Comparison of ENCODE assay signal across 8 mouse cellular contexts in the genomic region with DNA sequence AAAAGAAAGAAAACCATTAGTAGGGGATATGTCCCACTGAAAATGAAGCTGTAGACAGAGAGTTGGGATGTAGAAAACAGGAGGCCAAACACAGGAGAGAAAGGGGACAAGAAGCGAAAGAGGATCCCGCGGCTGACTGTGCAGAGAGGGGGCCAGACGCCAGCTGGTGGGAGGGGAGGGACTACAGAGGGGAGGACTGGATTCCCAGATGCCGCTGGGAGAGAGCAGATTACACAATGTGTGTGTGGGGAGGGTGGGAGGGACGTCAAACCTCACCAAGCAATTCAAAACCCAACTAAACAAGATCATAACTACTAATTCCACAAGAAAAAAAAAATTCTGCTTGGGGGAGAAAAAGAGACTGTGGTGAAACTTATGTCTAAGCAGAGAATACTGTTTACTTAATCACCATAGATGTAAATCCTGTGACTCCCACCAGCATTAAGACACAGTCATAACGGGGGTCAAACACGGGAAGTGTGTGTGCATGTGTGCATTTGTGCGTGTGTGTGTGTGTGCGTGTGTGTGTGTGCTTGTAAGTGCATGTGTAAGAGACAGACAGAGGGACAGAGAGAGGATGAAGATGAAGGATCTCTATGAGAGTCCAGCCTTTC. TPM values are rescaled to one million over a fixed set of nuclear protein-coding genes. Genes with fewer than 3 reads are reported as not detected.
DNase-seq lines count a peak whose midpoint lies in the region; ATAC-seq and TF ChIP-seq lines count a peak whose summit lies in the region.
"Had no signal": no experiment of that assay in that cellular context is flagged by ENCODE, and none has a peak within 500 bp of the region (broad histone marks: within the 10 kb centered on the region; RNA-seq: fewer than 3 reads in every experiment).

No protein-coding gene starts in this region.

- no peaks in the 10 kb centered on the region for H3K27me3 ChIP-seq in hindbrain, embryonic 16.5 days (replicated peaks; ENCODE audit: control insufficient read depth, insufficient read depth, low read length)
- H3K27me3 ChIP-seq in limb, embryonic 14.5 days (ENCODE audit: control insufficient read depth, insufficient read depth, low read length): no peaks in the 10 kb centered on the region

- TF ChIP-seq POLR2A in limb, embryonic 14.5 days (IDR thresholded peaks at IDR 0.05; ENCODE audit: borderline replicate concordance, extremely low read depth, insufficient read depth, insufficient read length): no peak

- H3K4me3 ChIP-seq in hindbrain, embryonic 16.5 days (ENCODE audit: low read length): no peak overlapping the region
- H3K4me3 ChIP-seq in limb, embryonic 14.5 days (replicated peaks; ENCODE audit: low read length): no peak overlapping the region

- H3K36me3 ChIP-seq in hindbrain, embryonic 16.5 days (ENCODE audit: control insufficient read depth, insufficient read depth, low read length): no peaks in the 10 kb centered on the region
- H3K36me3 ChIP-seq in limb, embryonic 14.5 days (ENCODE audit: control insufficient read depth, insufficient read depth, low read length): no peaks in the 10 kb centered on the region

- DNase-seq in Muller cell, postnatal 12 days (ENCODE audit: inconsistent ontology term): peak; percentile 73
- DNase-seq in adrenal gland, adult 8-10 months: peak; percentile 21
- DNase-seq in gastrocnemius, postnatal 14 days: peak; percentile 93
- peak; percentile 70 for DNase-seq in limb, embryonic 14.5 days (ENCODE audit: low spot score)
- DNase-seq in ovary, adult 18-20 months (ENCODE audit: low spot score): peak; percentile 60
- DNase-seq in spleen, postnatal 36 days (ENCODE audit: low spot score in 2 of 2): no peak

- no peak overlapping the region for H3K27ac ChIP-seq in hindbrain, embryonic 16.5 days (ENCODE audit: low read depth, low read length)
- H3K27ac ChIP-seq in limb, embryonic 14.5 days (replicated peaks; ENCODE audit: low read depth, low read length): peak overlapping the region; percentile 52
- H3K27ac ChIP-seq: liver, embryonic 14.5 days had no signal

- 31% methylated on average over 10 of the region's 10 CpGs for WGBS in hindbrain, embryonic 16.5 days
- WGBS in limb, embryonic 14.5 days: 27% methylated on average over 10 of the region's 10 CpGs

- no peak overlapping the region for H3K4me2 ChIP-seq in hindbrain, embryonic 16.5 days (ENCODE audit: low read length)
- H3K4me2 ChIP-seq in limb, embryonic 14.5 days (replicated peaks; ENCODE audit: low read depth, low read length, severe bottlenecking): 0 out of 2 replicates have a peak overlapping the region, but pooled peaks have one; percentile 10

- H3K9me3 ChIP-seq in hindbrain, embryonic 16.5 days (ENCODE audit: control insufficient read depth, low read length): no peaks in the 10 kb centered on the region
- H3K9me3 ChIP-seq in limb, embryonic 14.5 days (ENCODE audit: control insufficient read depth, low read length): 0 out of 2 replicates have a peak, but pooled peaks cover 2% of the 10 kb centered on the region

- H3K4me1 ChIP-seq in hindbrain, embryonic 16.5 days (ENCODE audit: control insufficient read depth, insufficient read depth, low read depth, low read length): no peaks in the 10 kb centered on the region; the same call in 1 of the 2 replicates
- H3K4me1 ChIP-seq in limb, embryonic 14.5 days (ENCODE audit: control insufficient read depth, insufficient read depth, low read length): peaks cover 20% of the 10 kb centered on the region

- 0 out of 2 replicates have a peak, but pooled peaks have one; percentile 42 for ATAC-seq in hindbrain, embryonic 16.5 days
- peak; percentile 79 for ATAC-seq in limb, embryonic 14.5 days (ENCODE audit: low FRiP score, low read depth)

- intact Hi-C loops in gastrocnemius, postnatal 14 days (cut with DNase I; ENCODE audit: low total_unique reads): no loop called here

- no peak overlapping the region for H3K9ac ChIP-seq in hindbrain, embryonic 16.5 days (ENCODE audit: low read depth, low read length)
- H3K9ac ChIP-seq in limb, embryonic 14.5 days (ENCODE audit: low read depth, low read length, severe bottlenecking): no peak overlapping the region; the same call in 1 of the 2 replicates
- H3K9ac ChIP-seq: liver, embryonic 14.5 days had no signal

RNA-seq across cellular contexts. Expression of a gene that starts 26.8 kb away (rescaled TPM):
- total RNA-seq in adrenal gland, adult 8-10 months (2022): 10 to 100 TPM; 17.8 to 25.0 (median 21.1) TPM
- 10 to 100 TPM; 45.2 to 45.5 TPM for total RNA-seq in gastrocnemius, postnatal 14 days (2021)
- 10.1 and 17.2 TPM in 2 replicates for polyA plus RNA-seq in hindbrain, embryonic 16.5 days (2015; fragmentation: Nextera tagmentation; extraction: Ambion mirVana)
- polyA plus RNA-seq in limb, embryonic 14.5 days (2012; rRNA removed): 52.7 and 58.0 TPM in 2 replicates
- 45.1 and 49.3 TPM in 2 replicates for polyA plus RNA-seq in limb, embryonic 14.5 days (2014; fragmentation: Nextera tagmentation; extraction: Ambion mirVana)

RNA-seq across cellular contexts. Expression of a gene that starts 46.3 kb away (rescaled TPM):
- total RNA-seq in adrenal gland, adult 8-10 months (2022): 10 to 100 TPM; 61.8 to 90.0 (median 71.0) TPM
- 10 to 100 TPM; 83.7 to 85.1 TPM for total RNA-seq in gastrocnemius, postnatal 14 days (2021)
- polyA plus RNA-seq in hindbrain, embryonic 16.5 days (2015; fragmentation: Nextera tagmentation; extraction: Ambion mirVana): 3.1 and 4.0 TPM in 2 replicates
- 20.3 and 22.4 TPM in 2 replicates for polyA plus RNA-seq in limb, embryonic 14.5 days (2012; rRNA removed)
- 18.7 and 20.5 TPM in 2 replicates for polyA plus RNA-seq in limb, embryonic 14.5 days (2014; fragmentation: Nextera tagmentation; extraction: Ambion mirVana)

Comparison
In these comparisons a context has a peak if more than half of its experiments do, and no peak if none do; other contexts are left out.
1. DNase-seq: peak in Muller cell, postnatal 12 days (single experiment), adrenal gland, adult 8-10 months (single experiment), gastrocnemius, postnatal 14 days (single experiment), limb, embryonic 14.5 days (single experiment) and ovary, adult 18-20 months (single experiment); none in spleen, postnatal 36 days (0 of 2).